Mouse (Mus musculus) spleen, adult 12 weeks (tissue): Measurements from ENCODE around the gene Tbl1x.

Experiments
- DNase-seq: peaks from one replicate; pipeline ENCODE4 v3.0.0; 2022; ENCODE audit warnings: low spot score

The Tbl1x gene

DNA sequence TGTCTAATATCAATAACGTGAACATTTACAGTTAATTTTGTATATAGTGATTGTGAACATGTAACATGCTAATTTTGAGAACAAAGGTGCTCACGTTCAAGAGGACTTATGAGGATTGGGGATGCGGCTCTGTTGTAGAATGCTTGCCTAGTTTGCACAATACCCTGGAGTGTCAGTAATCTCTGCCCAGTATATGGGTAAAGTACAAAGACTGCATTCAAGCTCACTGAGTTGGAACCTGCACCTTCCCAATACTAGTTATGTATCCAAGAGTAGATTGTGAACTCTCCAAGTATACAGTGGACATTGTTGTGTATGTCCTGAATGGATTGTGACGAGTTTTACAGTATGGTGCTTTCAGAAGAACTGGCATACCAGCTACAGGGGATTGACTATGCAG lies 33.7 kb downstream of the Tbl1x start:
- DNase-seq = no peak

DNA sequence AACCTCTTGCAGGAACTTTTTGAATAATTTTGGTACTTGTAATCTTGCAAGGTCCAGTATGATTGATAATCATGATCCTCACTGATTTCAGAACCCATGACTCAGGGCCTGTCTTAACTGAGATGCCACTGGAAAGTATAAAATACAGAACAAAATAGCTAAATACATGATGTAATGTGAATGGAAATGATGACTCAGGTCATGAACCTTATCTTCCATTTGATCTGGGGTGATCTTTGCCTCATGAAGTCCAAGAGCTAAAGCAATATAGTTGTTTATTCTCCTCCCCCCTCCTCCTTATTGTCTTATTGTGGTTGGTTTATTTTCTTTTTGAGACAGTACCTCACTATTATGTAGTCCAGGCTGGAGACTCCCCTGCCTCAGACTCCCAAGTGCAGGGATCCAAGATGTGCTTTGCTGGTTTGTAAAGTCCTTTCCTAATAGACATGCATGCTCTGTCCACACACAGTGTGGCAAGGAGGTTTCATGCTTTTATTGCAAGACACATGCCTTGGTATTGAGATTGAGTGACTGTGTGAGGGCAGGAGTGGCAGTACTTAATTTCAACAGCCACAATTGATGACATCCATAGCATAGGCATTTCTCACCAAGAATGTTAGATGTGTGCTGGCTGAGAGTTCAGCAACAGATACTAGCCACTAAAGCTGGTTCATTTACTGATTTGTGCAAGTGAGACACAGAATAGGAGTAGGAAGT lies 34.7 kb downstream of the Tbl1x start:
- DNase-seq = no peak

- no peak for DNase-seq
Observed at GRCm38 (mm10) chrX:77546448-77546847, 35.6 kb downstream of the Tbl1x start.

- DNase-seq = no peak
Observed at GRCm38 (mm10) chrX:77548951-77549350, 38.1 kb downstream of the Tbl1x start.

- DNase-seq = no peak
Observed at GRCm38 (mm10) chrX:77550388-77550787, 39.6 kb downstream of the Tbl1x start.

DNA sequence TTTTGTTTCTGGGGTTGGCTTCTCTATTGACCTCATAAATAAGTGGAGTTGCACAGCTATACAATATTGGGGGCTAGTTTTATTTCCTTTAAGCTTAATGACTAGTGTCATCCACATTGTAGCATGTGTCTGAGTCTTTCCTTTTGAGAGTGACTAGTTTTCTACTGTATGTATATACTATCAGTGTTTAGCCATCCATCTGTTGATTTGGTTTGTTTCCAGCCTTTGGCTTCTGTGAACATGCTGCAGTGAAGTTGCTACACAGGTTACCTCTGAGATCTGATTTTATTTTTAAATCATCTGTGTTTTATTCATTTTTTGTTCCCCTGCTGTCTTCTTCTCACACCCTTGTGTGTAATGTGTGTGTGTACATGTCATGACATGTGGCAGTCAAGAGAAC lies 40.5 kb downstream of the Tbl1x start:
- DNase-seq = no peak

GRCm38 (mm10) chrX:77552088-77552487 lies 41.3 kb downstream of the Tbl1x start:
- DNase-seq = no peak

DNA sequence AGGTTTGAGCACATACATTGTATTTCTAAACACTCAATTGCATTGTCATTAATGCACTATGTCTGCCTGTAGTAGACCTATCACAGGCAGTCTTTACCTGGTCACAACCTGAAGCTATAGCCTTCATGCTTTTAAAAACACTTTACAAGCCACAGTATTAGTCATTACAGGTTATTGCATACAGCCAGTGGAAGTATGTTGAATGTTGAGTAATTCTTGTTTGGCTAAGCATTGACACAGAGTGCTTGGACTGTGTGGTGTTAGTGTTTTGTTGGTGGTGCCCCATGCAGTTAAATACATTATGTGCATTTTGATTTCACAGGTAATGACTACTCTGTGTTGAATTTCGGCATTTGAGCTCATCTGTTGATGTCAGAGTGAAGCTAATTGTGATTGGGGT lies 45.2 kb downstream of the Tbl1x start:
- DNase-seq = no peak

DNA sequence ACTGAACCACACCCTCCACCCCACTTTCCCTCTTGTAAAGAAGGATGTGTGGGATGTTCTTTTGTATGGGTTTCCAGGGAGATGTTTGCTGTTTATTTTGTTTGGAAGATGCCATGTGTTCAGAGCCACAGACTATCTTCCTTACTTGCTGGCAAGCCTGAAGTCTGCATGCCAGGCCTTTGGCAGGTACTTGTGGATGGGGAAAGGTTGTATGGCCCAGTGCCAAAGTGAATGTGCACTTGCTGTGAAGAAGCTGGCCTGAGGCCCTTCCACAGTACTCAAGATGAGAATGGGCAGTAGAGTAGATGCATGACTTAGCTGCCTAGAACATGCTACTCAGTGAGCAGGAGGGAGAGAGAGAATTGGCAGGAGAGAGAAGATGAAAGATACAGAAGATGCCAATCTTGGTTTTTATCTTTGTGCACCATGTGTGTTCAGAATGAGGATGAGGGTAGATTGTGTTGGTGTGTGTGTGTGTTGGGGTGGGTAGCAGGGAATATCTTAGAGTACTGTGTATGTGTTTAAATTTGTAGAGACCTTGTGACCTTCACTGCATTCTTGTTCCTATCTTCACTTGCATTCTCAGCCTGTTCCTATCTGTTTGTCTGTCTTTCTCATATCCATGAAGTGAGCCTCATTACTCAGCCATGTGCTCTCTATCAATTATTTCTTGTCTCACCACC lies 48.5 kb downstream of the Tbl1x start:
- no peak for DNase-seq

- no peak for DNase-seq
Observed at GRCm38 (mm10) chrX:77563616-77564015, 52.8 kb downstream of the Tbl1x start.

DNA sequence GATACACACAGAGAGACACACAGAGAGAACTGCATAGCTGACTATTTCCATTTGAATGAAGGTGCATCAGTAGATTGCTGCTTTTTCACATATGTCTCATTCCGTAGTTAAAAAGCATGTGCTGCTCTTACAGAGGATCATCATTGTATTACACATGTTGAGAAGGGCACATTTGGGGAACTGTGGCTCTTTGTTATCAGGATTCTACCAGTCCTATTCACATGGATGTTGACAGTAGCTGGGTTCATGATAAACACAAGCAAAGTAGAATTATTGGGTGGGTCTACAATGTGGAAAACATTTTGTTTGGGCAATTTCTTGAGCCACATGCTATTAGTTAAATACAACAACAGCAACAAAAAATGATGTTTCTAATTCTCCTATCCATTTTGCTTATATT lies 55.9 kb downstream of the Tbl1x start:
- no peak for DNase-seq

GRCm38 (mm10) chrX:77568013-77568412 lies 57.2 kb downstream of the Tbl1x start:
- no peak for DNase-seq

GRCm38 (mm10) chrX:77573743-77574142 lies 62.9 kb downstream of the Tbl1x start:
- no peak for DNase-seq

GRCm38 (mm10) chrX:77577108-77577507 lies 66.3 kb downstream of the Tbl1x start:
- DNase-seq = no peak

DNA sequence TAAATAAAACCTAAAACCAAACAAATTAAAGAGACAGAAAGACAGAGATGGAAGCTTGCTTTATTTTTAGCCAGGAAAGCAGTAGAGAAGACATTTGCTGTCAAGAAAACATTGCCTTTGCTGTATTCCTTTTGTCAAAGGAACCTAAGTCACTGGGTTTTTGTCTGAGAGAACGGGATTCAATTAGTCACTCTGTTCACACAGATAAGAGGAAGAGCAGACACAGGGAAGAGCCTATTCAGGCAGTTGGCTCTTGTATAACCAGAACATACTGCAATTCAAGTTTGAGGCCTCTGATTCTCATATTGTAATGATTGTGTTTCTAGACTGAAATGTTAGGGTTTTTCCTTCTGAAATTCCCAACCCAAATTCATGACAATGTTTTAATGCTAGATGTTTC lies 67.4 kb downstream of the Tbl1x start:
- no peak for DNase-seq

DNA sequence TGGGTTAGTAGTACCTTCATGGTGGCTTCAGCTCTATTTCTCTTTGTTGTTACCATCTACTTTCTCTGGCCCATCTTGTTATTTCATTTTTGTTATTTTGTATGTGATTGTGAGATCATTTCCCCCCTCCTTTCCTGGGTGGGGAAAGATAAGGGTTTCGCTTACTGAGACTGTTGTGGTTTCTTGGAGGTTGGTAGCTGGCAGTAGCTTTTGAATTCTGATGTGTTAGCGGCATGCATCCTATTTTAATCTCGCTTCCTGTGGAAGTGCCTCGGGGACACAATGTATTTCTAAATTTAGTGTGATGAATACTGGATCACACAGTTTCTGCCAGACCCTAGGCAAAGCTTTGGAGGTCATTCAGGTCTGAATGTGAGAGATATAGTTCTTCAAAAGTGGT lies 69.2 kb downstream of the Tbl1x start:
- no peak for DNase-seq

DNA sequence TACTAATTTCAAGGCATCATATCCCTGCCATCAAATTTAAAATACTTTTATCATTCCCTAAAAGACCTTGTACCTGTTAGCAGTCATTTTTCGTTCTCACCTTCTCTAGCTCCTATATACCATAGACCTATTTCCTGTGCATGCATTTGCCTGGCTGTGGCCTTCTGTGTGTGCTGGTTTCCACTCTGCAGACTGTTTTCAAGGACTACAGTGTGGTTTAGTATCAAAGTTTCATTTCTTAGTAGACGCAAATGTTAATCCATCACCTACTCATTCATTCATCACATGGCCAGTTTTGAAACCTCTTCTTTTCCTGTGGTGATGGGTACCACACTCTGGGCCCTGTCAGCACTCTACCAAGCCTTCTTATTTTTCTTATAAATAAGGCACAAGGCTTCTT lies 75.2 kb downstream of the Tbl1x start:
- DNase-seq = no peak

DNA sequence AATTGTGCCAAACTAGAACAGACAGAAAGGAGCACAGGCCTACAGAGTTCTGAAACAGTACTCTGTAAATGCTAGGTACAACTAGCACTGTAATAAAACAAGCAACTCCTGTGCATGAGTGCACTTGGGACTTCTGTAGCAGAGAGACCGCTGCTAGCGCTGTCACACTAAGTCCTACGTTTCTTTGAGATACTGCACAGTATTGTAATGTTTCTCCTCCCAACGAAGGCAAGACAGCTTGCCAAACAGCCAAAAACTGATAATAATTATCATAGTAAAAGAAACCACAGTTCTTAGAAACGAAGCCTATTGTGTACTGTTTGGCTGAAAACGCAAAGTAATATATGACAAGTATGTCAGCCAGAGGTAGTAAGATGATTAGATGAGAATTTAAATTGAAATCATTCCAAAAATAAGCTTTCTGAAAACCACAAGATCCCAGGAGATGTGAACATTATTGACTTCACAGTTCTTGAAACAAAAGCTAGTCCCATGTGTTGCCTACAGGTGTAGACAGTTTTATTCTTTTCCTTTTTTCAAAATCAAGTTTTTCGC lies 83.9 kb downstream of the Tbl1x start:
- DNase-seq = no peak

DNA sequence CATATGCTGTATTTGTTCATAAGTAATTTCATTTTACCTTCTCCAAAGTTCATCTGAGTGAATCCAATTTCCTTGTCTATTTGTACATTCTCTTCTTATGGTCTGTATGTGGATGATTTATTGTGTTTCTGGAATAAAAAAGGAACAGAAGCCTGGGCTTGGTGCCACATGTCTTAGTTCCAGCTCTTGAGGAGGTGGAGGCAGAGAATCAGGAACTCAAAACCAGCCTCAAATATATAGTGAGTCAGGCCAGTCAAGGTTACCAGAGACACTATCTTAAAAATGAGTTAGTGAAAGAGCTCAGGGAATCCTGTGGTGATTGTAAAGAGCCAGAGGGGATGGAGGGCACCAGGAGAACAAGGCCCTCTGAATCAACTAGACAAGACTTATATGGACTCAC lies 86.9 kb downstream of the Tbl1x start:
- DNase-seq = no peak

- no peak for DNase-seq
Observed at GRCm38 (mm10) chrX:77598736-77599135, 87.9 kb downstream of the Tbl1x start.

DNA sequence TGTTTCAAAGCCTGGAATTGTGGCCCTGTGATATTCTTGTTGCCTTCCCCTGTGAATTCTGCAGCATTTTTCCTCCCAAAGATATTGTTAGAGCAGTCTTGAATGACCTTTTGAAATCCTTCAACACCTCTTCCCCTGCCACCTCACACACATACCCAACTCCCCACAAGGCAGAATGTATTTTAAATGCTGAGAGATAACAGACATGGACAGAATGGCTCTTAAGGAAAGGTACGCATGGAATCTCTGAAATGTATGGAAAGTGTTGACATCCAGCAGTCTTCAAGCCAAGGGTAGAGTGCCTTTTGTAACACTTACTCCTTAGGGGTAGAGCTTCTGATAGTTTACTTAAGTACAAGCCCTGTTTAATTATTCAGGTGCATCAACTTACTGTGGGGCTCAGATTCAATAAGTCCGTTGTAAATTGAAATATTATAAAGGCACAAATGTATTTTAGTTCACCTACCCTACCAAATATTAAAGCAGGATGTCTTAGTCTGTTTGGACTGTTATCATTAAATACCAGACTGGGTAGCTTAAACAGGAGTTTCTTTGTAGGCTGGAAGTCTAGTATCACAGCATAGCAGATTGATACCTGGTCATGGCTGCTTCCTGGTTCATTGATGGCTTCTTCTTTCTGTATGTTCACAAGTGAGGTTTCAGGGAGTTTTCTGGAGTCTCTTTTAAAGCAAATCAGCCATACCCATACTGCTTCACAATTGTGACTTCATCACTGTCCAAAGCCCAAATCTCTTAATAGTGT lies 92.9 kb downstream of the Tbl1x start:
- no peak for DNase-seq

- DNase-seq = no peak
Observed at GRCm38 (mm10) chrX:77607488-77607887, 96.7 kb downstream of the Tbl1x start.
